Mouse (Mus musculus) heart, embryonic 11.5 days (tissue): ENCODE measurements at regions not wholly inside any gene's neighbourhood (a gene's known extent, or its start where the extent isn't known, plus 50 kb on each side); places are given as distances from the start of the nearest gene placed in this dataset.

Source experiments
- ATAC-seq: fragments of 200-750 bp; cut with Nextera tagmentation; replicated peaks from 2 replicates; pipeline ENCODE4 v1.8.0; 2017; ENCODE audit warnings: moderate library complexity; ENCODE audit not compliant: insufficient number of reproducible peaks, low FRiP score, low TSS enrichment
- H3K27ac ChIP-seq: fragments of 300-500 bp; sonication (generic); 2 replicates; pipeline ENCODE4 v1.5.1; 2014; ENCODE audit warnings: mild to moderate bottlenecking, low read depth, low read length
- H3K27me3 ChIP-seq: fragments of 300-500 bp; sonication (generic); 2 replicates; pipeline ENCODE4 v1.6.1; 2014; ENCODE audit warnings: mild to moderate bottlenecking, low read length, mixed read lengths; ENCODE audit not compliant: control insufficient read depth, insufficient read depth
- H3K36me3 ChIP-seq: fragments of 300-500 bp; sonication (generic); 2 replicates; pipeline ENCODE4 v1.6.1; 2014; ENCODE audit warnings: mild to moderate bottlenecking, low read length, moderate library complexity, mixed read lengths; ENCODE audit not compliant: control insufficient read depth, insufficient read depth
- H3K4me1 ChIP-seq: fragments of 300-500 bp; sonication (generic); 2 replicates; pipeline ENCODE4 v1.6.1; 2014; ENCODE audit warnings: low read length; ENCODE audit not compliant: control insufficient read depth, insufficient read depth
- H3K4me2 ChIP-seq: fragments of 300-500 bp; sonication (generic); 2 replicates; pipeline ENCODE4 v1.6.1; 2014; ENCODE audit warnings: mild to moderate bottlenecking, moderate library complexity
- H3K4me3 ChIP-seq: fragments of 300-500 bp; sonication (generic); 2 replicates; pipeline ENCODE4 v1.5.1; 2014; ENCODE audit warnings: low read depth, low read length
- H3K9ac ChIP-seq: fragments of 300-500 bp; sonication (generic); 2 replicates; pipeline ENCODE4 v1.6.1; 2014; ENCODE audit warnings: mild to moderate bottlenecking, low read depth, low read length, moderate library complexity
- H3K9me3 ChIP-seq: fragments of 300-500 bp; sonication (generic); replicated peaks from 2 replicates; pipeline ENCODE4 v1.6.1; 2016; ENCODE audit warnings: low read length; ENCODE audit not compliant: control insufficient read depth
- WGBS: fragments of 180-500 bp; shearing (Covaris S2); extraction: QIAGEN DNeasy Blood & Tissue Kit; methylation state at CpG from one replicate; pipeline ENCODE4 v1.1.7; 2014; ENCODE audit not compliant: insufficient replicate concordance; 5-methylcytosine and 5-hydroxymethylcytosine counted together

DNA sequence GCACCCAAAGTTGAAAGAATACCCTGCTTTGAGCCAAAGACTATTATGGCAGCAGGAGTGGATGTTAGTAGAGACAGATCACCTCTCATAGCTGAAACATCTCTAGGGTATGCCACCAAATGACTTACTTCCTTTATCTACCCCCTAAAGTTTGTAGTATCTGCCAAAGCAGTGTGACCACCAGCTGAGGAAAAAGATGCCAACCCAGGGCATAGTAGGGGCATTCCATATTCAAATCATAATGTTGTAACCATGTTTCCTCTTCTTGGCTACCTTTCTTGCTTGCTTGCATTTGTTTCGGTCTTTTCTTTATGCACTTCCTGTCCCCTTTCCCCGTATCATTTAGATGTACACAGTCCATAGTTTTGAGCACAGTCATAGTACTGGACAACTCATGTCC, 1449.6 kb downstream of the Gsdmc2 start:
- no peaks in the 10 kb centered on the region for H3K4me1 ChIP-seq
- no peaks in the 10 kb centered on the region for H3K27me3 ChIP-seq
- WGBS = 85% methylated on average over 2 of the region's 2 CpGs
- no peak for ATAC-seq
- H3K4me2 ChIP-seq = no peak overlapping the region
- no peaks in the 10 kb centered on the region for H3K9me3 ChIP-seq
- no peak overlapping the region for H3K9ac ChIP-seq
- H3K36me3 ChIP-seq = no peaks in the 10 kb centered on the region
- H3K27ac ChIP-seq = no peak overlapping the region
- H3K4me3 ChIP-seq = no peak overlapping the region

DNA sequence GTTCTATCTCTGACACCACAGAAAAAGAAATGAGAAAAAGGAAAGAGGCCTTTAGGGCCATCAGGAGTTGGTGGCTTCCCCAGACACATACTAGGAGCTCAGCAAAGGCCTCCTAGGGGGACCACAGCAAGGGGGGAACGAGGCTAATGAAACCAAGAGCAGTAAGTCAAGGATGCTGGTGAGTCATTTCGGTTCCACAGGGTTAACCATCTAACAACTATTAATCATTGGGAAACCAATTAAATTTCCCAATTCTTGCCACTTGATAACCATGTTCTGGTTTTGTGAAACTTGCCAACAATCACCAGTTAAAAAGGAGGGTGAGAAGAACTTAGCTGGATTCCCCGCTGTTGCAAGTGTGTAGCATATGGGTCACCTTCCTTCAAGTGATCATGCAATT, 1451.6 kb downstream of the Gsdmc2 start:
- H3K4me2 ChIP-seq = no peak overlapping the region
- 83% methylated on average over 3 of the region's 3 CpGs for WGBS

DNA sequence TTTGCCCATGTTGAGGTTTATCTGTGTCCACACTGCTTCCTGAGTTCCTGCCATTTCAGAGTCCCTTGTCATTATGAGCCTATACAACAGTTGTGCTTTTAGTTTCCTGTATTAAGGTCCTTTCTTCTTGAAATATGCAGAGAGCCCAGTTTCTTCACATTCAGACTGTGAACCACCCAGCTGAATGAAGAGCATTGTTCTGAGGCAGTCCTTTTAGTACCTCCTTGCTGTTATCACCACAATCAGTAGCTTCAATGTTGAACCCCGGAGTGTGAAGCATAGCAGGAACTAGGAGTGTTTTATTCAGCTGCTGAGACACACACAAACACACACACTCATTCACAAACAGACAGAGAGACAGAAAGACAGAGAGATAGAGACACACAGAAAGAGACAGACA, 1452.1 kb downstream of the Gsdmc2 start:
- no peaks in the 10 kb centered on the region for H3K9me3 ChIP-seq
- H3K9ac ChIP-seq = no peak overlapping the region
- H3K4me1 ChIP-seq = no peaks in the 10 kb centered on the region
- no peak for ATAC-seq
- no peak overlapping the region for H3K4me3 ChIP-seq
- 47% methylated on average over 1 of the region's 1 CpGs for WGBS
- H3K27me3 ChIP-seq = no peaks in the 10 kb centered on the region
- no peak overlapping the region for H3K27ac ChIP-seq
- H3K4me2 ChIP-seq = no peak overlapping the region
- H3K36me3 ChIP-seq = no peaks in the 10 kb centered on the region

More for the DNA sequence above, 1451.6 kb downstream of the Gsdmc2 start:
- no peaks in the 10 kb centered on the region for H3K36me3 ChIP-seq
- no peaks in the 10 kb centered on the region for H3K9me3 ChIP-seq
- no peaks in the 10 kb centered on the region for H3K4me1 ChIP-seq
- H3K27me3 ChIP-seq = no peaks in the 10 kb centered on the region
- no peak for ATAC-seq
- no peak overlapping the region for H3K9ac ChIP-seq
- H3K27ac ChIP-seq = no peak overlapping the region
- H3K4me3 ChIP-seq = no peak overlapping the region

DNA sequence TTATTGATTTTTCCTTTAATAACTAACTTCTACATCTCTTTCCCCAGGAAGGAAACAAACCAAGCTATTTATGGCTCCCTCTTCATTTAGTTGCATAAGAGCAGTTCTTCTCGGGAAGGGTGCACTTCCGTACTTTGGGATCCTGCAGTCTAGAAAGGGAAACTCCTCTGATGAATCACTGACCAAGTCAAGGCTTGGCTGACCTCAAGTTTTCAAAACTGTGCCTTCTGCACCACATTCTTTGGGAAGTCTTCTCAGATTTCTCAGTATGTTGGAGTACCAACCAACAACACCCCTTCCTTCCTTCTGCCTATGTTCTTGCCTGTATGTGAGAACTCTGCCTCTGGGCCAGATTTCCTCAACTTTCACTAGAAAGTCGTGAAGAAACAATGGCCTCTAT, 1452.6 kb downstream of the Gsdmc2 start:
- no peak overlapping the region for H3K4me2 ChIP-seq
- WGBS = 57% methylated on average over 3 of the region's 3 CpGs
- no peaks in the 10 kb centered on the region for H3K27me3 ChIP-seq
- H3K27ac ChIP-seq = no peak overlapping the region
- H3K4me3 ChIP-seq = no peak overlapping the region
- no peak overlapping the region for H3K9ac ChIP-seq
- no peaks in the 10 kb centered on the region for H3K4me1 ChIP-seq
- no peaks in the 10 kb centered on the region for H3K36me3 ChIP-seq
- no peak for ATAC-seq
- no peaks in the 10 kb centered on the region for H3K9me3 ChIP-seq

DNA sequence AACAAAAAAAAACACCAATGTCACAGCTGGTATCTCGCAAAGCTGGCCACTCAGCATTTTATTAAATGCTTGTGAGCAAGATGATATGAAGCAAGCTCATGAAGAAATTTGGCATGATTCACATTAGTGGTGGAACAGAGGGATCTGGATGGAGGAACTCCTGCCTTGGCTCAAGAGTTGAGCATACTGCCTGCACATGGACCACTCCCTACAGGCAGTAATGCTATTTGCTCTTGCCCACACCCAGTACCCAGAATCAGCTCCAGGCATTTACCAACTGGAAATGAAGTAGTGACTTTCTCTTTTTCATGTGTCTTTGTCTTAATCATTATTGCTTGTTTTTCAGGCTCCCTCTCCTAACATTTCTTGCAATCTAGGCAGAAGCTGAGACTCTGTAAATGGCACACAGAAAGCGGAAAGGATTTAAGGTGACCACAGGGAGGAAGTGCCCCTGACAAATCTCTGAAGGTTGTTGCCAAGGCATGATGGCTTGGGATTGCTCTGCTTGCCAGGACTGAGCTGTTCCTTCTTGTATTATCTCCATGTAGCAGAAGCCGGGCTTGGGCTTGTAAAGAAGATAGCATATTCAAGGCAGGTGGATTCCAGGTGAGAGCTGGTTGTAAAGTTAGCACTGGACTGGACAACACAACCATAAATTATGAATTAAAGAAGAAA, 1455.4 kb downstream of the Gsdmc2 start:
- Histone ChIP-seq H3K27me3 (no peaks in the 10 kb centered on the region), H3K27ac (no peak overlapping the region), H3K4me2 (no peak overlapping the region), H3K4me1 (no peaks in the 10 kb centered on the region), H3K9me3 (no peaks in the 10 kb centered on the region), H3K9ac (no peak overlapping the region), H3K4me3 (no peak overlapping the region), H3K36me3 (no peaks in the 10 kb centered on the region)
- WGBS = 84% methylated on average over 3 of the region's 3 CpGs
- ATAC-seq = no peak

DNA sequence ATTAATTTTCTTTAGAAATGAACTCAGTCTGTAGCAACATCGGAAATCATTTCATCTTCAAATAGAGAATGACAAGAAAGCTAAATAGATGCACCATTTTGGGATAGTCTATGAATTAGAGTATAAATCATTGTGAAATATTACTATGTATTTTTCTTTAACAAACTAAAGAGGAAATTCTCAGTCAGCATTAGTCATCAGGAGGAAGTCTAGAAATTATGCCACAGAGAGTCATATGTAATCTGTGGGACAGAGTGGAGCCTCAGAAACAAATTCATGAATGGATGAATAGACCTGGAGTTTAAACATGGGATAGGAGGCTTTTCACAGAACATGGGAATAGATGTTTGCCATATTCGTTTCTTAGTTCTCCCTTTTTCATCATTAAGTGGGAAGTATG, 1459.4 kb upstream of the A1bg start:
- no peak for ATAC-seq
- 73% methylated on average over 2 of the region's 2 CpGs for WGBS

DNA sequence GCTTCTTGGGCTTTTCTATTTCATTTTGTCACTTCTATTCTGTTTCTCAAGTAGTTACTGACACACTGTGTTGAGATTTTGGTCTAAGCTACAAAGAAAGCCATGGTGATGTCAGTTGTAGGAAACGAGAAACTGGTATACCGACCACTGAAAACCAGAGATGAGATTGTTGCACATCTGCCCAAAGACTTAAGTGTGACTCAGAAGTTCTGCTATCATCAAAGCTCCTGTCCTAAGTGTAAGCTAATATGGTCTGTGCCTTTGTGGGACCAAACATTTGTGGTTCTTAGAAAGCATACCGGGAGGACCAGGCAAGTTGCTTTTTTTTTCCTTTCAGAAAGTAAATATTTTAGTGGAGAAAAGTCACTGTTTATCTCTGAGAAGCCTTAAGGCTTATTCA, 1451.8 kb upstream of the A1bg start:
- Histone ChIP-seq H3K4me2 (no peak overlapping the region), H3K4me1 (no peaks in the 10 kb centered on the region), H3K27me3 (no peaks in the 10 kb centered on the region), H3K9ac (no peak overlapping the region), H3K9me3 (no peaks in the 10 kb centered on the region), H3K27ac (no peak overlapping the region), H3K36me3 (no peaks in the 10 kb centered on the region), H3K4me3 (no peak overlapping the region)
- ATAC-seq = no peak
- 74% methylated on average over 3 of the region's 3 CpGs for WGBS

More for the DNA sequence above, 1459.4 kb upstream of the A1bg start:
- no peak overlapping the region for H3K4me2 ChIP-seq
- no peaks in the 10 kb centered on the region for H3K36me3 ChIP-seq
- no peak overlapping the region for H3K9ac ChIP-seq
- H3K27me3 ChIP-seq = no peaks in the 10 kb centered on the region
- no peak overlapping the region for H3K27ac ChIP-seq
- H3K4me1 ChIP-seq = no peaks in the 10 kb centered on the region
- H3K9me3 ChIP-seq = no peaks in the 10 kb centered on the region
- no peak overlapping the region for H3K4me3 ChIP-seq

DNA sequence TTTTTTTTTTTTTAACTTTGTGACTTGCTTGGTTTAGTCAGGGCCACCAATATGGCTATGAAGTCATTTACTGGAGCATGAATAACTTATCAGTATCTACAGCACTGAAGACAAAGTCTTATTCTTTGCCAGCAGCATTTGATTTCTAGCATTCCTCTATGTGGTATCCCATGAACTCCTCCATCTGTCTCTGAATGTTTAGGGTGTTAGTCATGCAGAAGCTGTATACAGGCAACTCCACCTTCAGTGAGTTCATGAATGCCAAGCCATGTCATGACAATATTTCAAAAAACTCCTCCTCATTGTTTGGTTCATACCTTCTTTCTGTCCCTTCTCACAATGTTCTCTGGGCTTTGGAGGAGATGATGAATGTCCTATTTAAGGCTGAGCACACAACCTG, 1438.4 kb upstream of the A1bg start:
- no peaks in the 10 kb centered on the region for H3K36me3 ChIP-seq
- ATAC-seq = no peak

More for the DNA sequence above, 1438.4 kb upstream of the A1bg start:
- Histone ChIP-seq H3K4me2 (no peak overlapping the region), H3K4me1 (no peaks in the 10 kb centered on the region), H3K27ac (no peak overlapping the region), H3K27me3 (no peaks in the 10 kb centered on the region), H3K9me3 (no peaks in the 10 kb centered on the region), H3K4me3 (no peak overlapping the region), H3K9ac (no peak overlapping the region)
